Mouse (Mus musculus): Measurements from ENCODE around the gene Itpkc.

The Itpkc gene

GRCm38 (mm10) chr7:27193731-27194130 is 34.7 kb downstream of the Itpkc start:
- peak; percentile 31 for DNase-seq (ENCODE audit: low read depth, low spot score)

GRCm38 (mm10) chr7:27192434-27192833 is 36.0 kb downstream of the Itpkc start:
- no peak for DNase-seq (ENCODE audit: low read depth, low spot score)

GRCm38 (mm10) chr7:27189271-27189931 is 39.1 kb downstream of the Itpkc start:
- no peak for DNase-seq (ENCODE audit: low read depth, low spot score)

- no peak for DNase-seq (ENCODE audit: low read depth, low spot score)
Measured at GRCm38 (mm10) chr7:27185986-27186385, 42.5 kb downstream of the Itpkc start.

GRCm38 (mm10) chr7:27184964-27185363 is 43.5 kb downstream of the Itpkc start:
- DNase-seq (ENCODE audit: low read depth, low spot score): peak; percentile 34

- DNase-seq (ENCODE audit: low read depth, low spot score): no peak
Measured at GRCm38 (mm10) chr7:27182498-27182897, 46.0 kb downstream of the Itpkc start.

GRCm38 (mm10) chr7:27180837-27181695 is 47.4 kb downstream of the Itpkc start, which contains the start of the genes Gm21983 and Mia:
TSS of gene Gm21983 (minus strand) at chr7:27181086.
TSS of gene Mia (minus strand) at chr7:27181157.
- no peak for DNase-seq (ENCODE audit: low read depth, low spot score)

- no peak for DNase-seq (ENCODE audit: low read depth, low spot score)
Measured at GRCm38 (mm10) chr7:27180036-27180435, 48.4 kb downstream of the Itpkc start.

- peak; percentile 34 for DNase-seq (ENCODE audit: low read depth, low spot score)
Measured at GRCm38 (mm10) chr7:27179217-27179918, 49.1 kb downstream of the Itpkc start.

- DNase-seq (ENCODE audit: low read depth, low spot score): peak; percentile 100
Measured at GRCm38 (mm10) chr7:27178324-27179216, 49.9 kb downstream of the Itpkc start, which contains the start of gene Rab4b. TSS of gene Rab4b (minus strand) at chr7:27178896.

GRCm38 (mm10) chr7:27177942-27178323 is 50.5 kb downstream of the Itpkc start:
- no peak for DNase-seq (ENCODE audit: low read depth, low spot score)

GRCm38 (mm10) chr7:27174896-27175295 is 53.6 kb downstream of the Itpkc start:
- DNase-seq (ENCODE audit: low read depth, low spot score): no peak

GRCm38 (mm10) chr7:27174496-27174895 is 54.0 kb downstream of the Itpkc start:
- no peak for DNase-seq (ENCODE audit: low read depth, low spot score)

- DNase-seq (ENCODE audit: low read depth, low spot score): no peak
Measured at GRCm38 (mm10) chr7:27170981-27171380, 57.5 kb downstream of the Itpkc start.

GRCm38 (mm10) chr7:27168371-27168770 is 60.1 kb downstream of the Itpkc start:
- no peak for DNase-seq (ENCODE audit: low read depth, low spot score)

- DNase-seq (ENCODE audit: low read depth, low spot score): no peak
Measured at GRCm38 (mm10) chr7:27167475-27168094, 60.9 kb downstream of the Itpkc start.

- peak; percentile 98 for DNase-seq (ENCODE audit: low read depth, low spot score)
Measured at GRCm38 (mm10) chr7:27166614-27167474, 61.6 kb downstream of the Itpkc start, which contains the start of gene Egln2. TSS of gene Egln2 (minus strand) at chr7:27166802.

GRCm38 (mm10) chr7:27166229-27166613 is 62.2 kb downstream of the Itpkc start:
- peak; percentile 84 for DNase-seq (ENCODE audit: low read depth, low spot score)

GRCm38 (mm10) chr7:27165696-27166095 is 62.8 kb downstream of the Itpkc start:
- no peak for DNase-seq (ENCODE audit: low read depth, low spot score)

Data from brain, adult 2 months (tissue).